Mouse (Mus musculus) liver, adult 2 months (tissue): ENCODE results near the gene Col5a1.

Experiments used
- CTCF ChIP-seq: fragments of 200-500 bp; IDR thresholded peaks from 2 replicates; pipeline ENCODE4 v1.5.1; 2011; ENCODE audit warnings: low read depth, low read length, control low read depth
- POLR2A ChIP-seq: fragments of 200-500 bp; IDR thresholded peaks from 2 replicates; pipeline ENCODE4 v1.6.1; 2011; ENCODE audit warnings: low read length, control low read depth; ENCODE audit not compliant: insufficient read depth; ENCODE audit errors: extremely low read depth

- TF ChIP-seq CTCF (no peak), POLR2A (no peak)
These were observed 146.2 kb downstream of the Col5a1 start for GRCm38 (mm10) chr2:28032469-28032868.
